Mouse (Mus musculus) forebrain, embryonic 14.5 days (tissue): Measurements from ENCODE around the gene Asic2. TPM values are rescaled to one million over a fixed set of nuclear protein-coding genes. Genes with fewer than 3 reads are reported as not detected.

ENCODE experiments used
- ATAC-seq: fragments of 200-750 bp; cut with Nextera tagmentation; 2 replicates; pipeline ENCODE4 v1.8.0; 2017; ENCODE audit warnings: mild to moderate bottlenecking, moderate library complexity
- DNase-seq: peaks from one replicate; pipeline ENCODE4 v3.0.0-alpha.2; 2015; ENCODE audit warnings: low spot score
- H3K27ac ChIP-seq: fragments of 300-500 bp; sonication (generic); 2 replicates; pipeline ENCODE4 v1.5.1; 2014; ENCODE audit warnings: low read depth, mild to moderate bottlenecking, control low read depth, low read length, moderate library complexity
- H3K27me3 ChIP-seq: fragments of 300-500 bp; sonication (generic); replicated peaks from 2 replicates; pipeline ENCODE4 v1.6.1; 2014; ENCODE audit warnings: low read length, control low read depth, mixed read lengths; ENCODE audit not compliant: control insufficient read depth, insufficient read depth
- H3K36me3 ChIP-seq: fragments of 300-500 bp; sonication (generic); 2 replicates; pipeline ENCODE4 v1.6.1; 2014; ENCODE audit warnings: low read length, control low read depth; ENCODE audit not compliant: control insufficient read depth, insufficient read depth
- H3K4me1 ChIP-seq: fragments of 300-500 bp; sonication (generic); 2 replicates; pipeline ENCODE4 v1.6.1; 2014; ENCODE audit warnings: antibody characterized with exemption, low read length, control low read depth; ENCODE audit not compliant: control insufficient read depth, insufficient read depth
- H3K4me2 ChIP-seq: fragments of 300-500 bp; sonication (generic); 2 replicates; pipeline ENCODE4 v1.6.1; 2014; ENCODE audit warnings: mild to moderate bottlenecking, control low read depth, low read length
- H3K4me3 ChIP-seq: fragments of 300-500 bp; sonication (generic); 2 replicates; pipeline ENCODE4 v1.5.1; 2014; ENCODE audit warnings: low read depth, low read length, control low read depth
- H3K9ac ChIP-seq: fragments of 300-500 bp; sonication (generic); 2 replicates; pipeline ENCODE4 v1.6.1; 2014; ENCODE audit warnings: mild to moderate bottlenecking, low read length, control low read depth, moderate library complexity
- H3K9me3 ChIP-seq: fragments of 300-500 bp; sonication (generic); replicated peaks from 2 replicates; pipeline ENCODE4 v1.6.1; 2016; ENCODE audit warnings: low read length, control low read depth, mixed read lengths; ENCODE audit not compliant: control insufficient read depth
- WGBS: fragments of 180-500 bp; shearing (Covaris S2); extraction: QIAGEN DNeasy Blood & Tissue Kit; methylation state at CpG from one replicate; pipeline ENCODE4 v1.1.7; 2014; 5-methylcytosine and 5-hydroxymethylcytosine counted together
- polyA plus RNA-seq: library from polyadenylated mRNA; unstranded; fragments of >200 nt; fragmentation: Nextera tagmentation; extraction: Ambion mirVana; gene quantifications from 2 replicates; pipeline ENCODE4 v1.2.1, GENCODE M21; 2014

Asic2 gene
- polyA plus RNA-seq, 1 experiment from 2014 or later: 3.8 TPM

- H3K4me2 ChIP-seq: no peak overlapping the region
- no peak overlapping the region for H3K4me3 ChIP-seq
- no peak overlapping the region for H3K27ac ChIP-seq
- no peak for DNase-seq
- no peaks in the 10 kb centered on the region for H3K9me3 ChIP-seq
- no peaks in the 10 kb centered on the region for H3K4me1 ChIP-seq
- no peaks in the 10 kb centered on the region for H3K36me3 ChIP-seq
- no peaks in the 10 kb centered on the region for H3K27me3 ChIP-seq
- no peak for ATAC-seq
- 91% methylated on average over 8 of the region's 8 CpGs for WGBS
- H3K9ac ChIP-seq: no peak overlapping the region
Observed at GRCm38 (mm10) chr11:81322466-81322865, 645.8 kb downstream of the Asic2 start.

GRCm38 (mm10) chr11:81290041-81290440 is 678.2 kb downstream of the Asic2 start:
- no peak overlapping the region for H3K9ac ChIP-seq
- DNase-seq (no peak), ATAC-seq (no peak)
- no peak overlapping the region for H3K27ac ChIP-seq
- no peak overlapping the region for H3K4me2 ChIP-seq
- H3K9me3 ChIP-seq: no peaks in the 10 kb centered on the region
- no peak overlapping the region for H3K4me3 ChIP-seq
- H3K4me1 ChIP-seq: no peaks in the 10 kb centered on the region
- H3K36me3 ChIP-seq: no peaks in the 10 kb centered on the region
- no peaks in the 10 kb centered on the region for H3K27me3 ChIP-seq
- WGBS: 81% methylated on average over 3 of the region's 3 CpGs

- H3K4me2 ChIP-seq: no peak overlapping the region
- H3K4me3 ChIP-seq: no peak overlapping the region
- no peak overlapping the region for H3K27ac ChIP-seq
- no peaks in the 10 kb centered on the region for H3K9me3 ChIP-seq
- no peak overlapping the region for H3K9ac ChIP-seq
- DNase-seq (peak; percentile 60), ATAC-seq (peak; percentile 57; the same call in 1 of the 2 replicates)
- H3K36me3 ChIP-seq: no peaks in the 10 kb centered on the region
- H3K4me1 ChIP-seq: no peaks in the 10 kb centered on the region
- no peaks in the 10 kb centered on the region for H3K27me3 ChIP-seq
- 59% methylated on average over 6 of the region's 6 CpGs for WGBS
Observed at GRCm38 (mm10) chr11:81283185-81283584, 685.1 kb downstream of the Asic2 start.

DNA sequence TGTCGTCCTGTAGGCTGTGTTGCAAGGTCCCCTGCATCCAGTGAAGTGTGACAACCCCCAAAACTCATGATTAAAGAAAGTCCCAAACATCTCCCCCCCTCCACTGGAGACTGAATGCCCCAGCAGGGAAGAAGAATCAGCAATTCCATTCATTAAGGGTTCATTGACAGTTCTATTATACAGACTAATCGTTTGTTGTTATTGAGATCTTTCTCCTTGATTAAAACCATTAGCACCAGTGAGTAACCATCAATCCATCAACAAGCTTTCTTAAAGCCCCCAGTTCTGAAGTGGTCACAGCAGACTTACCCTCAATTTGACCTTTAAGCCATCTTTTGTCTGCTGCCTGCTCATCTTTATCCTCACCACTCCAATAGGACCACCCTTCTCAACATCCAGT is 688.2 kb downstream of the Asic2 start:
- WGBS: 2% methylated on average over 2 of the region's 2 CpGs
- Histone ChIP-seq H3K36me3 (no peaks in the 10 kb centered on the region), H3K9ac (no peak overlapping the region), H3K27ac (no peak overlapping the region), H3K4me2 (no peak overlapping the region), H3K27me3 (no peaks in the 10 kb centered on the region), H3K4me1 (no peaks in the 10 kb centered on the region), H3K9me3 (no peaks in the 10 kb centered on the region), H3K4me3 (no peak overlapping the region)
- no peak for DNase-seq
- no peak for ATAC-seq

- Histone ChIP-seq H3K27ac (no peak overlapping the region), H3K4me3 (no peak overlapping the region), H3K36me3 (no peaks in the 10 kb centered on the region), H3K4me2 (no peak overlapping the region), H3K9me3 (no peaks in the 10 kb centered on the region), H3K27me3 (no peaks in the 10 kb centered on the region), H3K4me1 (no peaks in the 10 kb centered on the region), H3K9ac (no peak overlapping the region)
- DNase-seq (peak; percentile 54), ATAC-seq (no peak)
- WGBS: 30% methylated on average over 5 of the region's 5 CpGs
Observed at GRCm38 (mm10) chr11:81277406-81277805, 690.9 kb downstream of the Asic2 start.

DNA sequence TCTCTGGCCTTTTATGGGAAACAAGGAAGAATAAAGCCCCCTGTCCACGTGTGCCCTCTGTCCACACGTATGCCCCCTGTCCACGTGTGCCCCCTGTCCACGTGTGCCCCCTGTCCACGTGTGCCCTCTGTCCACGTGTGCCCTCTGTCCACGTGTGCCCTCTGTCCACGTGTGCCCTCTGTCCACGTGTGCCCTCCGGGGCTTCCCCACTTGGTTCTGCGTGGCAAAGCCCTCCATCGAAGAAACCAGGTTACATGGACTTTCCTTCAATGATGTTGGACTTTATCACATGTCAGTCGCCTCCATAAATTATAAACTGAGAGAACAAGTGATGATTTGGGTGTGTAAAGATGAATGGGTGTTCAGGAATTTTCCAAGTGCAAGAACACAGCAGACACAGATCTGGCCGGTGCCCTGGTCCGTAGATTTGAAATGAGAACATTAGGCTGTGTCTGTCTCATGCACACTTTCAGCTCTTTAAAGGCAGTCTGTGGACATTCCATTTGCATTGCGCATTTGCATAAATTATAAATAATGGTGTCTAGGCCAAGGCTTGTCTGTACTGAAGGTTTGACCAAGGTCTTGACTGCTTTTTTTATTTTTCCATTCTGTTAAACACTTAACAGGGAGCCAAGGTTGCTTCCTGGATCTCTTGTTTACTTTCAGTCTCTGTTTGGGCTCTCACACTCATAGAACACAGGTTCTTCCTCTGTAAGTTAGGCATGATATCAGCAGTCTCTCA is 695.4 kb downstream of the Asic2 start:
- Histone ChIP-seq H3K4me1 (0 out of 2 replicates have a peak, but pooled peaks cover 2% of the 10 kb centered on the region), H3K9me3 (0 out of 2 replicates have a peak, but pooled peaks cover 4% of the 10 kb centered on the region), H3K27ac (no peak overlapping the region), H3K4me2 (no peak overlapping the region), H3K36me3 (no peaks in the 10 kb centered on the region), H3K27me3 (no peaks in the 10 kb centered on the region), H3K9ac (no peak overlapping the region), H3K4me3 (no peak overlapping the region)
- 94% methylated on average over 16 of the region's 16 CpGs for WGBS
- ATAC-seq: no peak
- DNase-seq: no peak

DNA sequence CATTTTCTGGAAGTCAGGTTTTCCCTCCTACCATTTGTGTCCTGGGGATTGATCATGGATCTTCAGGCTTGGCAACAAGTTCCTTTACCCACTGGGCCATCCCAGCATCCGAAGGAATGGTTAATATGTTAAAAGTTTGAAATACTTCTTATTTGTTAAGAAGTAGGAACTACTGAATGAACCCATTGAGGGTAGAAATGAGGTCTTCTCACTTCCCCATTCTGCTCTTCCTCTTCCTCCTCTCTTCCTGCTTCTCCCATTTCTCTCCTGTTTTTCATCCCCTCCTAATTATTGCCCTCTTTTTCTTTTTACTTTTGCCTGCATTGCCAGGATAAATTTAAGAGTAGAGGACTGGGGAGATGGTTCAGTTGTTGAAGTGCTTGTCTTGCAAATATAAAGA is 696.8 kb downstream of the Asic2 start:
- 0 out of 2 replicates have a peak, but pooled peaks cover 2% of the 10 kb centered on the region for H3K4me1 ChIP-seq
- H3K4me2 ChIP-seq: no peak overlapping the region
- no peak for ATAC-seq
- H3K4me3 ChIP-seq: no peak overlapping the region
- no peaks in the 10 kb centered on the region for H3K36me3 ChIP-seq
- no peak for DNase-seq
- H3K27ac ChIP-seq: no peak overlapping the region
- no peaks in the 10 kb centered on the region for H3K27me3 ChIP-seq
- no peak overlapping the region for H3K9ac ChIP-seq
- 78% methylated on average over 1 of the region's 1 CpGs for WGBS
- H3K9me3 ChIP-seq: peaks cover 4% of the 10 kb centered on the region; the same call in 1 of the 2 replicates

DNA sequence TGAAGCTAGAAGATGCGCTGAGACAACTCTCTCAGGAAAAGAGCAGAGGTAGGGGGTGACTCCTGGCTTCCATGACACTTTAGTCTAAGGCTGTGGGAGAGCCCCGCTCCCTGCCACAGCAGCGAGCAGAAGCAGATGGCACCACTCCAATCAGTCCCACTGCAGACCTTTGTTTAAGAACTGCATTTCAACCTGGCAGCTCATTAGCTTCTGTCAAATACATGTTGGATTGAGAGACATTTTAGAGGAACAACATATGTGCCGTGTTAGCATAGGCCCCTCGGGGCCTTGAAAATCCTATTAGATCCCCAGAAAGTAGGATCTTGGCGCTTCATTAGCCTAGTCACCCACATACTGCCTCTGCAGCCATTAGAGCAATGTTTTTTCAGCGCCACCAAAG is 697.7 kb downstream of the Asic2 start:
- no peak overlapping the region for H3K4me2 ChIP-seq
- H3K4me3 ChIP-seq: no peak overlapping the region
- DNase-seq (peak; percentile 93), ATAC-seq (peak; percentile 92)
- WGBS: 32% methylated on average over 7 of the region's 7 CpGs
- 0 out of 2 replicates have a peak, but pooled peaks cover 2% of the 10 kb centered on the region for H3K4me1 ChIP-seq
- no peak overlapping the region; the same call in 1 of the 2 replicates for H3K27ac ChIP-seq
- H3K36me3 ChIP-seq: no peaks in the 10 kb centered on the region
- no peaks in the 10 kb centered on the region for H3K27me3 ChIP-seq
- peaks cover 4% of the 10 kb centered on the region; the same call in 1 of the 2 replicates for H3K9me3 ChIP-seq
- H3K9ac ChIP-seq: no peak overlapping the region

- WGBS: 63% methylated on average over 2 of the region's 2 CpGs
- no peaks in the 10 kb centered on the region for H3K4me1 ChIP-seq
- H3K27ac ChIP-seq: no peak overlapping the region
- H3K27me3 ChIP-seq: no peaks in the 10 kb centered on the region
- no peak overlapping the region for H3K4me3 ChIP-seq
- no peaks in the 10 kb centered on the region for H3K36me3 ChIP-seq
- H3K9ac ChIP-seq: no peak overlapping the region
- ATAC-seq (no peak), DNase-seq (no peak)
- H3K4me2 ChIP-seq: no peak overlapping the region
- H3K9me3 ChIP-seq: peaks cover 2% of the 10 kb centered on the region; the same call in 1 of the 2 replicates
Observed at GRCm38 (mm10) chr11:81263757-81264156, 704.5 kb downstream of the Asic2 start.
